In genomic region chr7:110223727-110224510, GRCm38 (mm10) we compare ENCODE assay signal across 11 mouse cellular contexts. TPM values are rescaled to one million over a fixed set of nuclear protein-coding genes. Genes with fewer than 3 reads are reported as not detected.
DNase-seq lines count a peak whose midpoint lies in the region; ATAC-seq and TF ChIP-seq lines count a peak whose summit lies in the region.
"Had no signal": no experiment of that assay in that cellular context is flagged by ENCODE, and none has a peak within 500 bp of the region (broad histone marks: within the 10 kb centered on the region; RNA-seq: fewer than 3 reads in every experiment).

No protein-coding gene starts in this region.

- ATAC-seq in heart, embryonic 16.5 days (replicated peaks; ENCODE audit: extremely low read depth, insufficient read depth, low FRiP score) = no peak
- ATAC-seq in neural tube, embryonic 15.5 days (ENCODE audit: low FRiP score) = no peak

- no peak overlapping the region for H3K4me3 ChIP-seq in heart, embryonic 16.5 days (ENCODE audit: low read length)
- peak overlapping the region; percentile 40 for H3K4me3 ChIP-seq in embryonic fibroblast, embryonic 13.5 days (ENCODE audit: insufficient read depth, low read length)
- no peak overlapping the region for H3K4me3 ChIP-seq in neural tube, embryonic 15.5 days (replicated peaks)
- H3K4me3 ChIP-seq: kidney, embryonic 15.5 days; limb, embryonic 15.5 days had no signal

- H3K9me3 ChIP-seq in heart, embryonic 16.5 days (replicated peaks; ENCODE audit: control insufficient read depth, low read length) = no peaks in the 10 kb centered on the region
- H3K9me3 ChIP-seq in neural tube, embryonic 15.5 days (replicated peaks) = no peaks in the 10 kb centered on the region
- H3K9me3 ChIP-seq: kidney, embryonic 15.5 days; limb, embryonic 15.5 days had no signal

- peaks cover 8% of the 10 kb centered on the region; the same call in 1 of the 2 replicates for H3K4me1 ChIP-seq in heart, embryonic 16.5 days (ENCODE audit: control insufficient read depth, insufficient read depth, low read length)
- peaks cover 3% of the 10 kb centered on the region; the same call in 1 of the 2 replicates for H3K4me1 ChIP-seq in embryonic fibroblast, embryonic 13.5 days (ENCODE audit: control insufficient read depth, insufficient read depth, low read length)
- H3K4me1 ChIP-seq in neural tube, embryonic 15.5 days = peaks cover 14% of the 10 kb centered on the region; the same call in 1 of the 2 replicates

- H3K4me2 ChIP-seq in heart, embryonic 16.5 days (ENCODE audit: low read depth, low read length) = peak overlapping the region; percentile 36
- no peak overlapping the region for H3K4me2 ChIP-seq in neural tube, embryonic 15.5 days
- H3K4me2 ChIP-seq: kidney, embryonic 15.5 days; limb, embryonic 15.5 days had no signal

- 63% methylated on average over 2 of the region's 2 CpGs for WGBS in heart, embryonic 16.5 days
- 64% methylated on average over 2 of the region's 2 CpGs for WGBS in neural tube, embryonic 15.5 days

- no peak overlapping the region for H3K27ac ChIP-seq in heart, embryonic 16.5 days (ENCODE audit: low read length)
- H3K27ac ChIP-seq in embryonic fibroblast, embryonic 13.5 days (ENCODE audit: insufficient read depth, low read length) = peak overlapping the region; percentile 54
- no peak overlapping the region for H3K27ac ChIP-seq in neural tube, embryonic 15.5 days (replicated peaks)
- H3K27ac ChIP-seq: kidney, embryonic 15.5 days; limb, embryonic 15.5 days had no signal

- H3K9ac ChIP-seq in heart, embryonic 16.5 days (ENCODE audit: low read length) = no peak overlapping the region
- no peak overlapping the region for H3K9ac ChIP-seq in neural tube, embryonic 15.5 days (replicated peaks)
- H3K9ac ChIP-seq: kidney, embryonic 15.5 days; limb, embryonic 15.5 days had no signal

- peaks cover 3% of the 10 kb centered on the region for H3K36me3 ChIP-seq in heart, embryonic 16.5 days (ENCODE audit: control insufficient read depth, insufficient read depth)
- H3K36me3 ChIP-seq in neural tube, embryonic 15.5 days = no peaks in the 10 kb centered on the region

- H3K27me3 ChIP-seq in heart, embryonic 16.5 days (ENCODE audit: control insufficient read depth, insufficient read depth, low read length) = no peaks in the 10 kb centered on the region
- peaks cover 2% of the 10 kb centered on the region; the same call in 1 of the 2 replicates for H3K27me3 ChIP-seq in neural tube, embryonic 15.5 days (replicated peaks)
- H3K27me3 ChIP-seq: kidney, embryonic 15.5 days; limb, embryonic 15.5 days had no signal

- TF ChIP-seq POLR2A in embryonic fibroblast, embryonic 13.5 days (IDR thresholded peaks at IDR 0.05; ENCODE audit: low read depth, low read length) = no peak

- peak; percentile 25 for DNase-seq in adrenal gland, postnatal 10 days
- no peak for DNase-seq in adrenal gland, adult 2 months
- DNase-seq in heart, postnatal 4 days = no peak
- DNase-seq in 3T3-L1 (ENCODE audit: low read depth, low spot score) = peak; percentile 72
- no peak for DNase-seq in adrenal gland, adult 8-10 months
- DNase-seq: cerebellum, postnatal 10 days had no signal

- no peak for TF ChIP-seq CTCF in embryonic fibroblast, embryonic 13.5 days (IDR thresholded peaks at IDR 0.05; ENCODE audit: borderline replicate concordance, insufficient read depth, low read length)

RNA-seq across cellular contexts. Expression of gene Swap70, which starts 2.4 kb away (rescaled TPM):
- total RNA-seq in adrenal gland, postnatal 10 days (2021) = 10 to 100 TPM; 18.6 to 26.3 TPM
- 10 to 100 TPM; 12.6 to 23.2 TPM for total RNA-seq in adrenal gland, adult 2 months (2021)
- polyA plus RNA-seq in adrenal gland, adult 2 months (2012; rRNA removed) = 10.7 and 13.0 TPM in 2 replicates
- 21.4 and 22.3 TPM in 2 replicates for polyA plus RNA-seq in heart, embryonic 16.5 days (2015; fragmentation: Nextera tagmentation; extraction: Ambion mirVana)
- 10 to 100 TPM; 23.2 to 24.1 TPM for total RNA-seq in heart, postnatal 4 days (2021)
- 47.3 and 50.1 TPM in 2 replicates for polyA plus RNA-seq in embryonic fibroblast, embryonic 13.5 days (2011; ENCODE audit: insufficient read length, low read depth, missing spikeins)
- polyA plus RNA-seq in neural tube, embryonic 15.5 days (2015; fragmentation: Nextera tagmentation; extraction: Ambion mirVana) = 11.9 and 17.2 TPM in 2 replicates
- total RNA-seq in adrenal gland, adult 8-10 months (2022) = 10 to 100 TPM; 16.0 to 28.7 (median 21.2) TPM

Comparison
In these comparisons a context has a peak if more than half of its experiments do, and no peak if none do; other contexts are left out.
1. DNase-seq: peak in adrenal gland, postnatal 10 days (single experiment) and 3T3-L1 (single experiment); none in adrenal gland, adult 2 months (single experiment), heart, postnatal 4 days (single experiment) and adrenal gland, adult 8-10 months (single experiment).